ENCODE assay signal across 18 mouse cellular contexts in genomic region chr9:54745740-54746370, GRCm38 (mm10). TPM values are rescaled to one million over a fixed set of nuclear protein-coding genes. Genes with fewer than 3 reads are reported as not detected.
DNase-seq lines count a peak whose midpoint lies in the region; ATAC-seq lines count a peak whose summit lies in the region.
"Had no signal": no experiment of that assay in that cellular context is flagged by ENCODE, and none has a peak within 500 bp of the region (broad histone marks: within the 10 kb centered on the region; RNA-seq: fewer than 3 reads in every experiment).

No protein-coding gene starts in this region.

- H3K36me3 ChIP-seq in kidney, embryonic 15.5 days = no peaks in the 10 kb centered on the region
- H3K36me3 ChIP-seq in hindbrain, embryonic 11.5 days (ENCODE audit: control insufficient read depth, insufficient read depth, low read length) = no peaks in the 10 kb centered on the region
- H3K36me3 ChIP-seq: heart, embryonic 12.5 days; limb, embryonic 12.5 days had no signal

- no peak for DNase-seq in kidney, adult 8-10 months
- peak; percentile 89 for DNase-seq in embryo, embryonic 10 days (ENCODE audit: low spot score)
- peak; percentile 80 for DNase-seq in hindbrain, embryonic 11.5 days (ENCODE audit: low spot score)
- DNase-seq in mesoderm, embryonic 11.5 days (ENCODE audit: low read depth, low spot score) = peak; percentile 87
- no peak for DNase-seq in MN1 (ENCODE audit: low spot score)
- no peak for DNase-seq in urinary bladder, postnatal 25 days (ENCODE audit: low spot score)
- DNase-seq in gastrocnemius, postnatal 4 days (ENCODE audit: low spot score in 2 of 2) = no peak
- DNase-seq: adrenal gland, postnatal 10 days; B cell, adult 2 months; cerebellum, postnatal 36 days; gastrocnemius, postnatal 25 days; kidney, postnatal 14 days; right cerebral cortex, postnatal 4 days had no signal

- no peaks in the 10 kb centered on the region; the same call in 1 of the 2 replicates for H3K27me3 ChIP-seq in kidney, embryonic 15.5 days
- no peaks in the 10 kb centered on the region for H3K27me3 ChIP-seq in hindbrain, embryonic 11.5 days (ENCODE audit: control insufficient read depth, insufficient read depth, low read length)
- H3K27me3 ChIP-seq: limb, embryonic 12.5 days had no signal

- H3K27ac ChIP-seq in kidney, embryonic 15.5 days = no peak overlapping the region
- peak overlapping the region; percentile 61 for H3K27ac ChIP-seq in hindbrain, embryonic 11.5 days (ENCODE audit: low read depth, low read length)
- H3K27ac ChIP-seq: limb, embryonic 12.5 days had no signal

- 41% methylated on average over 13 of the region's 13 CpGs for WGBS in kidney, embryonic 15.5 days
- WGBS in hindbrain, embryonic 11.5 days = 20% methylated on average over 13 of the region's 13 CpGs

- H3K4me2 ChIP-seq in kidney, embryonic 15.5 days = no peak overlapping the region
- no peak overlapping the region for H3K4me2 ChIP-seq in hindbrain, embryonic 11.5 days (replicated peaks; ENCODE audit: low read depth, low read length)
- H3K4me2 ChIP-seq: heart, embryonic 12.5 days; limb, embryonic 12.5 days had no signal

- H3K4me3 ChIP-seq in kidney, embryonic 15.5 days (replicated peaks) = no peak overlapping the region
- no peak overlapping the region for H3K4me3 ChIP-seq in hindbrain, embryonic 11.5 days (ENCODE audit: low read depth, low read length)
- H3K4me3 ChIP-seq: heart, embryonic 12.5 days; limb, embryonic 12.5 days had no signal

- H3K9me3 ChIP-seq in kidney, embryonic 15.5 days (replicated peaks) = no peaks in the 10 kb centered on the region
- no peaks in the 10 kb centered on the region for H3K9me3 ChIP-seq in hindbrain, embryonic 11.5 days (ENCODE audit: control insufficient read depth, low read length)
- H3K9me3 ChIP-seq: heart, embryonic 12.5 days; limb, embryonic 12.5 days had no signal

- H3K4me1 ChIP-seq in kidney, embryonic 15.5 days = no peaks in the 10 kb centered on the region
- peaks cover 8% of the 10 kb centered on the region for H3K4me1 ChIP-seq in hindbrain, embryonic 11.5 days (replicated peaks; ENCODE audit: control insufficient read depth, insufficient read depth, low read length)
- H3K4me1 ChIP-seq: heart, embryonic 12.5 days had no signal

- no peak overlapping the region for H3K9ac ChIP-seq in kidney, embryonic 15.5 days
- no peak overlapping the region for H3K9ac ChIP-seq in hindbrain, embryonic 11.5 days (ENCODE audit: low read depth, low read length)
- H3K9ac ChIP-seq: heart, embryonic 12.5 days; limb, embryonic 12.5 days had no signal

- 0 out of 2 replicates have a peak, but pooled peaks have one; percentile 36 for ATAC-seq in kidney, embryonic 15.5 days (replicated peaks; ENCODE audit: low FRiP score)
- ATAC-seq in hindbrain, embryonic 11.5 days (ENCODE audit: low FRiP score) = peak; percentile 93

RNA-seq across cellular contexts. Expression of gene Wdr61, which starts 11.5 kb away (rescaled TPM):
- polyA plus RNA-seq in kidney, embryonic 15.5 days (2015; fragmentation: Nextera tagmentation; extraction: Ambion mirVana) = 151 and 160 TPM in 2 replicates
- 155 and 176 TPM in 2 replicates for polyA plus RNA-seq in hindbrain, embryonic 11.5 days (2014; fragmentation: Nextera tagmentation; extraction: Ambion mirVana)
- 10 to 100 TPM; 44.2 to 45.1 TPM for total RNA-seq in gastrocnemius, postnatal 4 days (2021)

RNA-seq across cellular contexts. Expression of gene Crabp1, which starts 18.7 kb away (rescaled TPM):
- polyA plus RNA-seq in kidney, embryonic 15.5 days (2015; fragmentation: Nextera tagmentation; extraction: Ambion mirVana) = 78.1 and 79.9 TPM in 2 replicates
- polyA plus RNA-seq in hindbrain, embryonic 11.5 days (2014; fragmentation: Nextera tagmentation; extraction: Ambion mirVana) = 1,117 and 1,232 TPM in 2 replicates
- total RNA-seq in gastrocnemius, postnatal 4 days (2021) = 10 to 100 TPM; 17.0 to 18.4 TPM
- total RNA-seq: hematopoietic stem cell, adult 5-6 weeks; monocyte, adult 5-6 weeks had no signal

RNA-seq across cellular contexts. Expression of gene Dnaja4, which starts 47.2 kb away (rescaled TPM):
- polyA plus RNA-seq in kidney, embryonic 15.5 days (2015; fragmentation: Nextera tagmentation; extraction: Ambion mirVana) = 3.6 and 4.4 TPM in 2 replicates
- 5.6 and 6.1 TPM in 2 replicates for polyA plus RNA-seq in hindbrain, embryonic 11.5 days (2014; fragmentation: Nextera tagmentation; extraction: Ambion mirVana)
- 10 to 100 TPM; 38.7 to 49.3 TPM for total RNA-seq in gastrocnemius, postnatal 4 days (2021)

Comparison
In these comparisons a context has a peak if more than half of its experiments do, and no peak if none do; other contexts are left out.
1. DNase-seq: peak in embryo, embryonic 10 days (single experiment), hindbrain, embryonic 11.5 days (single experiment) and mesoderm, embryonic 11.5 days (single experiment); none in kidney, adult 8-10 months (0 of 2), MN1 (single experiment), urinary bladder, postnatal 25 days (single experiment) and gastrocnemius, postnatal 4 days (0 of 2).
2. RNA of gene Crabp1, which starts 18.7 kb away (polyA plus RNA-seq): 1,117 to 1,232 TPM in hindbrain, embryonic 11.5 days; 78.1 to 79.9 TPM in kidney, embryonic 15.5 days; every median in the first group is over 10 times any median in the second.